Mouse (Mus musculus) liver, embryonic 13.5 days (tissue): Measurements from ENCODE around the gene Npas4. TPM values are rescaled to one million over a fixed set of nuclear protein-coding genes. Genes with fewer than 3 reads are reported as not detected.

Experiments used
- ATAC-seq: fragments of 200-750 bp; cut with Nextera tagmentation; 2 replicates; pipeline ENCODE4 v1.8.0; 2017; ENCODE audit warnings: low read depth, mild to moderate bottlenecking, moderate number of reproducible peaks, moderate library complexity
- DNase-seq: peaks from one replicate; pipeline ENCODE4 v3.0.0; 2022
- H3K27ac ChIP-seq: fragments of 300-500 bp; sonication (generic); 2 replicates; pipeline ENCODE4 v1.5.1; 2015; ENCODE audit warnings: moderate library complexity, mild to moderate bottlenecking, inconsistent platforms
- H3K27me3 ChIP-seq: fragments of 300-500 bp; sonication (generic); 2 replicates; pipeline ENCODE4 v1.6.1; 2015; ENCODE audit warnings: mild to moderate bottlenecking, inconsistent platforms
- H3K36me3 ChIP-seq: fragments of 300-500 bp; sonication (generic); 2 replicates; pipeline ENCODE4 v1.6.1; 2015; ENCODE audit warnings: mild to moderate bottlenecking, inconsistent platforms
- H3K4me1 ChIP-seq: fragments of 300-500 bp; sonication (generic); replicated peaks from 2 replicates; pipeline ENCODE4 v1.6.1; 2015; ENCODE audit warnings: inconsistent platforms
- H3K4me2 ChIP-seq: fragments of 300-500 bp; sonication (generic); 2 replicates; pipeline ENCODE4 v1.6.1; 2015; ENCODE audit warnings: inconsistent platforms, mild to moderate bottlenecking, moderate library complexity
- H3K4me3 ChIP-seq: fragments of 300-500 bp; sonication (generic); replicated peaks from 2 replicates; pipeline ENCODE4 v1.5.1; 2015; ENCODE audit warnings: mild to moderate bottlenecking, inconsistent platforms
- H3K9ac ChIP-seq: fragments of 300-500 bp; sonication (generic); 2 replicates; pipeline ENCODE4 v1.6.1; 2015; ENCODE audit warnings: mild to moderate bottlenecking, inconsistent platforms
- H3K9me3 ChIP-seq: fragments of 300-500 bp; sonication (generic); replicated peaks from 2 replicates; pipeline ENCODE4 v1.6.1; 2016; ENCODE audit warnings: inconsistent platforms
- WGBS: fragments of 180-500 bp; shearing (Covaris S2); methylation state at CpG from one replicate; pipeline ENCODE4 v1.1.7; 2015; ENCODE audit not compliant: insufficient replicate concordance; 5-methylcytosine and 5-hydroxymethylcytosine counted together
- polyA plus RNA-seq: library from polyadenylated mRNA; unstranded; fragments of >200 nt; fragmentation: Nextera tagmentation; extraction: Ambion mirVana; gene quantifications from 2 replicates; pipeline ENCODE4 v1.2.1, GENCODE M21; 2015

Gene Npas4
- polyA plus RNA-seq: not detected in 2 replicates

DNA sequence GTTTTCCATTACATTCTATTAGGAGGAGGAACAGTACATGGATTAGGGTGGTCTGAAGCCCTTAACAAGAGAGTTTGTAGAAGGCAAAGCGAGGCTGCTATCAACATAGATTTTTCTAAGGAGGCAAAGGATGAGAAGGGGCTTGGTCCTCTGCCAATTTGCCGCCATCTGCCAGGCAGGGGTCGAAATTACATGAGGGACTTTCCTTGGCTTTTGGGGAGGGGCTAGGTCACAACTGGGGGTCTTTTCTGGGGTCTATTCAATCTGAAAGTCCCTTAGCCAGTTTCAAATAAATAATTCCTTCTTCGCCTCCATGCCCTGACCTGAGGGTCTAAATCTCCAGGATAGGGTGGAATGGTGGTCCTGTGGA is at the start of gene Npas4:
TSS of gene Npas4 (minus strand) at position 61 of the 370 bp plus-strand sequence.
- Histone ChIP-seq H3K4me3 (no peak within 1 kb of the TSS), H3K4me2 (no peak within 1 kb of the TSS), H3K9ac (no peak within 1 kb of the TSS), H3K27ac (no peak within 1 kb of the TSS), H3K4me1 (no peaks in the 10 kb centered on the region), H3K36me3 (no peaks in the 10 kb centered on the region), H3K27me3 (peaks cover 59% of the 10 kb centered on the region), H3K9me3 (no peaks in the 10 kb centered on the region)
- no peak for DNase-seq
- 18% methylated on average over 4 of the region's 4 CpGs for WGBS
- ATAC-seq: no peak

DNA sequence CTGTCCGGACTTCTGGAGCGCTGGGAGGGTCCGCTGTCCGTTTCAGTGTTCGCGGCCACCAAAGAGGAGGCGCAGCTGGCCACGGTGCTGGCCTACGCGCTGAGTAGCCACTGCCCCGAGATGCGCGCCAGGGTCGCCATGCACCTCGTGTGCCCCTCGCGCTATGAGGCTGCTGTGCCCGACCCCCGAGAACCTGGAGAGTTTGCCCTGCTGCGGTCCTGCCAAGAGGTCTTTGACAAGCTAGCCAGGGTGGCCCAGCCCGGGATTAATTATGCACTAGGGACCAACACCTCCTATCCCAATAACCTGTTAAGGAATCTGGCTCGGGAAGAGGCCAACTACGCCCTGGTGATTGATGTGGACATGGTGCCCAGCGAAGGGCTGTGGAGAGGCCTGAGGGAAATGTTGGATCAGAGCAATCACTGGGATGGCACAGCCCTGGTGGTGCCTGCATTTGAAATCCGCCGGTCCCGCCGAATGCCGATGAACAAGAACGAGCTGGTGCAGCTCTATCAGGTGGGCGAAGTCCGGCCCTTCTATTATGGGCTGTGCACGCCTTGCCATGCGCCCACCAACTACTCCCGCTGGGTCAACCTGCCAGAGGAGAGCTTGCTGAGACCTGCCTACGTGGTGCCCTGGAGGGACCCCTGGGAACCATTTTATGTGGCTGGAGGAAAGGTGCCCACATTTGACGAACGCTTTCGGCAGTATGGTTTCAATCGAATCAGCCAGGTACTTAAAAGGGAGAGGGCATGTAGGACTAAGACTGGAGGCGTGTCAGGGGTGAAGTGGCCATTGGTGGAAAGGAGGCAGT is 49.4 kb upstream of the Npas4 start:
- Histone ChIP-seq H3K9me3 (no peaks in the 10 kb centered on the region), H3K36me3 (peaks cover 9% of the 10 kb centered on the region; the same call in 1 of the 2 replicates), H3K4me3 (peak overlapping the region; percentile 75), H3K27me3 (no peaks in the 10 kb centered on the region), H3K27ac (no peak overlapping the region; the same call in 1 of the 2 replicates), H3K4me2 (peak overlapping the region; percentile 95), H3K9ac (peak overlapping the region; percentile 80), H3K4me1 (peaks cover 45% of the 10 kb centered on the region)
- DNase-seq (no peak), ATAC-seq (no peak)
- 25% methylated on average over 41 of the region's 41 CpGs for WGBS

DNA sequence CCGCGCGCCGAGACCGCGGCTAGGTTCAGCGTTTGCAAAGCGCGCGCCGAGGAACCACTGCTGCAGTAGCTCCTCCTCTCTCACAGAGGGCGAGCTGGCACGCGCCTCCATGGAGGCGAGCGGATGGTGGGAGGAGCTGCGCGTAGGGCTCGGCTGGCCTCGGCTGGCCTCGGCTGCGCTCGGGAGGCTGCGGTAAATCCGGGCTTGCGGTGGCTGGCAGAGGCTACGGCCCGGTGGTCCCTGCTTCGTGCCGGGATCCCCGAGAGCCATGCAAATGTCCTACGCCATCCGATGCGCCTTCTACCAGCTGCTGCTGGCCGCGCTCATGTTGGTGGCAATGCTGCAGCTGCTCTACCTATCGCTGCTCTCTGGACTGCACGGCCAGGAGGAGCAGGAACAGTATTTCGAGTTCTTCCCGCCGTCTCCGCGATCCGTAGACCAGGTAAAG is 48.6 kb upstream of the Npas4 start, which contains the start of the genes B4gat1 and AC124502.3:
TSS of gene B4gat1 (plus strand) at position 118 of the 448 bp plus-strand sequence.
TSS of gene AC124502.3 (plus strand) at position 183 of the 448 bp plus-strand sequence.
- peak within 1 kb of the TSS; percentile 95 for H3K4me2 ChIP-seq
- DNase-seq (peak; percentile 75), ATAC-seq (peak; percentile 75)
- peak within 1 kb of the TSS; percentile 75 for H3K4me3 ChIP-seq
- no peaks in the 10 kb centered on the region for H3K27me3 ChIP-seq
- H3K9ac ChIP-seq: peak within 1 kb of the TSS; percentile 80
- peak within 1 kb of the TSS; percentile 62; the same call in 1 of the 2 replicates for H3K27ac ChIP-seq
- no peaks in the 10 kb centered on the region for H3K9me3 ChIP-seq
- peaks cover 45% of the 10 kb centered on the region for H3K4me1 ChIP-seq
- under 1% methylated on average over 40 of the region's 44 CpGs for WGBS
- H3K36me3 ChIP-seq: peaks cover 6% of the 10 kb centered on the region; the same call in 1 of the 2 replicates

DNA sequence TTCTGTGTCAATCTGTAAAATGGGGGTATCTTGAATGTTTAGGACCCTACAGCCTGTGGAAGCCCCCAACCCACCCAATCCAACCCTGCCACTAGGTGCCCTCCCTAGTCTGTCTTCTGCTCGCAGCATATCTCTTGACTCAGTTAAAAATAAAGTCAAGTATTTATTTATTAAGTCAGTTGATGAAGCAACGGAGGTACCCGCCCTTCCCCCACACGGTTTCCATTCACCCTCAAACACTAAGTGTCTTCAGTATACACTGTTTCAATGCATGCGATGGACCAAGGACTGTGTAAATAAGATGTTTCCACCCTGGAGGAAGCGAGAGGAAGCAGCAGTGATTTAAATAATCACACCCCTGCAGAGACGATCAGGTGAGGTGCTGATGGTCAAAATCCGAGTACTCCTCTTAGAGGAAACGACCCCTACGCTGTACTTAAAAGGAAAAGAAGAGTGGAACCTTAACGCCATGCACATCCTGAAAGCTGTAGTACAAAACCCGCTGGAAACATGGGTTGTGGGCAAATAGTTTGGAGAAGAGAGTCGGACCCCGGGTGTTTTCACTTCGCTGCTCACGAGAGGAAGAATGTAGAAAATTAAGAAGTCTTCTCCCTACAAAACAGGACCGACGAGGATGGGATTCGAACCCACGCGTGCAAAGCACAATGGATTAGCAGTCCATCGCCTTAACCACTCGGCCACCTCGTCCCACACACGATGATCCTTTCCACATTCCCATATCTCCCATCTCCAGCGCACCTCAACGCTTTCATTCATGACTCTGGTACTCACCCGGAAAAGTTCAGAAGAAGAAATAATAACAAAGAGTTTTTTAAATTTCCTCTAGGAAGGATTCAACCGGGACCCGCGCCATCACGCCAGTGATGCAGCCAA is 47.8 kb upstream of the Npas4 start:
- ATAC-seq (peak; percentile 32; the same call in 1 of the 2 replicates), DNase-seq (peak; percentile 70)
- no peaks in the 10 kb centered on the region for H3K27me3 ChIP-seq
- H3K27ac ChIP-seq: peak overlapping the region; percentile 62; the same call in 1 of the 2 replicates
- H3K4me2 ChIP-seq: peak overlapping the region; percentile 95
- 5% methylated on average over 32 of the region's 32 CpGs for WGBS
- H3K36me3 ChIP-seq: 0 out of 2 replicates have a peak, but pooled peaks cover 4% of the 10 kb centered on the region
- peaks cover 45% of the 10 kb centered on the region for H3K4me1 ChIP-seq
- H3K4me3 ChIP-seq: peak overlapping the region; percentile 75
- peak overlapping the region; percentile 80 for H3K9ac ChIP-seq
- H3K9me3 ChIP-seq: no peaks in the 10 kb centered on the region

DNA sequence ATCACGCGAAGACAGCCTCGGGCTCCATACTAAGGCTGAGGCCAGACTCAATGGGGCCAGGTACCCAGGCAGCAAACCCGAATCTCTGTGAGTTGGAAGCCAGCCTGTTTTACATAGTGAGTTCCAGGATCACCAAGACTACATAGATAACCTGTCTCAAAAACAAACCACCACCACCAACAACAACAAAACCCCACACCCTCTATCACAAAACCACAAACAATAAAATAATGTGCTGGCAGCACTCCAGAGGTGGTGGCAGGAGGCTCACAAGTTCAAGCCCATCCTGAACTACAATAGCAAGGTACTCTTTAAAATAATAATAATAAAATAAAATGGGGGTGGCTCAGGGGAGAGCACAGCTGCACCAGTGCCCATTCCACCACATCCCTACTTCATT is 46.5 kb upstream of the Npas4 start:
- no peak for DNase-seq

DNA sequence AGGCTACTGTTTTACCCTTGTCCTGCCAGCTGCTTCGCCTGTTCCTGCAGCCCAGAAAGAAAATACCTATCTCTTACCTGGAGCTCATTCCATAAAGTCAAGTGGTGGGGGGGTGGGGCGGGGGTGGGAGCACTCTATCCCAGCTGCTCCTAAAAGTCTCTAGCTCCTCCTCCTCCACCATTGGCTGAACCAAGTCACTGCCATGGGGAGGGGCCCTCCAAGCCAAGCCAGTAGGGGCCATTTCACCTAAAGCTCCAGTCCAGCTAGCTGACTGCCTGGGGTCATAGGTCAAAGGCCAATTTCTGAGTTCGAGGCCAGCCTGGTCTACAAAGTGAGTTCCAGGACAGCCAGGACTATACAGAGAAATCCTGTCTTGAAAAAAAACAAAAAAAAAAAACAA is 42.6 kb upstream of the Npas4 start:
- no peak for ATAC-seq
- Histone ChIP-seq H3K4me1 (peaks cover 3% of the 10 kb centered on the region), H3K4me2 (no peak overlapping the region), H3K36me3 (peaks cover 24% of the 10 kb centered on the region), H3K9ac (no peak overlapping the region), H3K4me3 (no peak overlapping the region), H3K27me3 (no peaks in the 10 kb centered on the region), H3K9me3 (no peaks in the 10 kb centered on the region), H3K27ac (no peak overlapping the region)
- 60% methylated on average over 3 of the region's 3 CpGs for WGBS
- no peak for DNase-seq

More for the DNA sequence above, 46.5 kb upstream of the Npas4 start:
- H3K9ac ChIP-seq: no peak overlapping the region
- no peak overlapping the region for H3K4me3 ChIP-seq
- ATAC-seq: no peak
- H3K27ac ChIP-seq: no peak overlapping the region
- no peaks in the 10 kb centered on the region for H3K9me3 ChIP-seq
- WGBS: 67% methylated on average over 4 of the region's 4 CpGs
- H3K4me1 ChIP-seq: peaks cover 32% of the 10 kb centered on the region
- H3K4me2 ChIP-seq: no peak overlapping the region
- H3K27me3 ChIP-seq: no peaks in the 10 kb centered on the region
- H3K36me3 ChIP-seq: peaks cover 1% of the 10 kb centered on the region; the same call in 1 of the 2 replicates

DNA sequence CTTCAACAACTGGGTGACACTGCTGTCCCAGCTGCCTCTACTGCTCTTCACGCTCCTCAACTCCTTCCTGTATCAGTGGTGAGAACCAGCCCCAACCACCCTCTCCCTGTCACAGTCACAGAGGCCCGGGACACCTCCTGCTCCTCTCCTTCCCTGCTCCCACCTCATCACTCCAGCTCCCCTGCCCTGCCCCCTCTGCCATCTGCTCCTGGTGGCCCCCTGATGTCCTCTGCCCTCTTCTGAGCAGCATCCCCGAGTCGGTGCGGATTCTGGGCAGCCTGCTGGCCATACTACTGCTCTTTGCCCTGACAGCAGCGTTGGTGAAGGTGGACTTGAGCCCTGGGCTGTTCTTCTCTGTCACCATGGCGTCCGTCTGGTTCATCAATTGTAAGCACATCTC is 36.0 kb upstream of the Npas4 start:
- no peaks in the 10 kb centered on the region for H3K27me3 ChIP-seq
- peaks cover 18% of the 10 kb centered on the region for H3K4me1 ChIP-seq
- H3K4me3 ChIP-seq: no peak overlapping the region
- H3K4me2 ChIP-seq: no peak overlapping the region
- no peak overlapping the region for H3K9ac ChIP-seq
- DNase-seq: no peak
- no peak for ATAC-seq
- WGBS: 79% methylated on average over 8 of the region's 8 CpGs
- no peaks in the 10 kb centered on the region for H3K9me3 ChIP-seq
- H3K27ac ChIP-seq: no peak overlapping the region
- peaks cover 29% of the 10 kb centered on the region; the same call in 1 of the 2 replicates for H3K36me3 ChIP-seq

DNA sequence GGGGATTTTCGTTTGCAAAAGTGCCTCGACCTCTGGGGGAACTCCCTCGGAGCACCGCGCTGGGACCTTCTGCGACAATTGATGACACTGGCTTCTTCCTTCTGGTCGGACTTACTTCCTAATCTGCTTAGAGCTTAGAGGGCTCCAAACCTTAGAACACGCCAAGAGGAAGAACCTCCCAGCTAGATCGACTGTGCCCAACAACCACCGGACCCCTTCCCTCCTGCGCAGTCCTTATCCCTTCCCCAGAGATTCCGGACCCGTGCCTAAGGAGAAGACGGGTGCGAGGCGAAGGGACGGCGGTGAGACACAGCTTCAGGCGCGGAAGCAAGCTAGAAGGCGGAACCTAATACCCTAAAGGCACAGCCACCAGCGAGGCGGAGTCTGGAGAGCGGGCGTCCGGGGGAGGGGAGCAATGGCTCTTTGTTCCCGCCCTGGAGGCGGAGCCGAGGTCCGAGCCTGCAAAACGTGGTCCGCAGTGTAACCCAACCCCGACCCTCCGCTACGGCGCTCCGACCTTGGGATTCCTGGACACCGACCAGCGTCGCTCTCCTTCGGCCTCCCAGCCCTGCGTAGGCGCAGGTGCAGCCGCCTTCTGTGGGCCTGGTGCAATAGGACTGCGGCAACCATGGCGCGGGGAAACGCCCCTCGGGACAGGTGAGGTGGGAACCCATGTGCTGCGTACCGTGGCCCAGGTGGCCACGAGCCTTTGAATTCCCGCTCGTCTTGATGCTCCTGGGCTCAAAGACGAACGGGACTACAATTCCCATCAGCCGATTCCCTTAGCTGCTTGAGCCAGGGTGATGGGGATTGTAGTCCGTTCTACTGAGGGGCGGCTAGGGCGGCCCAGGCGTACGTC is 33.7 kb upstream of the Npas4 start, which contains the start of gene Slc29a2:
TSS of gene Slc29a2 (plus strand) at position 240 of the 859 bp plus-strand sequence.
- Histone ChIP-seq H3K27me3 (no peaks in the 10 kb centered on the region), H3K4me3 (peak within 1 kb of the TSS; percentile 72), H3K9ac (peak within 1 kb of the TSS; percentile 78), H3K4me1 (peaks cover 18% of the 10 kb centered on the region), H3K27ac (peak within 1 kb of the TSS; percentile 75), H3K4me2 (peak within 1 kb of the TSS; percentile 96), H3K36me3 (0 out of 2 replicates have a peak, but pooled peaks cover 14% of the 10 kb centered on the region), H3K9me3 (no peaks in the 10 kb centered on the region)
- peak; percentile 89 for ATAC-seq
- peak; percentile 84 for DNase-seq
- WGBS: under 1% methylated on average over 62 of the region's 62 CpGs

DNA sequence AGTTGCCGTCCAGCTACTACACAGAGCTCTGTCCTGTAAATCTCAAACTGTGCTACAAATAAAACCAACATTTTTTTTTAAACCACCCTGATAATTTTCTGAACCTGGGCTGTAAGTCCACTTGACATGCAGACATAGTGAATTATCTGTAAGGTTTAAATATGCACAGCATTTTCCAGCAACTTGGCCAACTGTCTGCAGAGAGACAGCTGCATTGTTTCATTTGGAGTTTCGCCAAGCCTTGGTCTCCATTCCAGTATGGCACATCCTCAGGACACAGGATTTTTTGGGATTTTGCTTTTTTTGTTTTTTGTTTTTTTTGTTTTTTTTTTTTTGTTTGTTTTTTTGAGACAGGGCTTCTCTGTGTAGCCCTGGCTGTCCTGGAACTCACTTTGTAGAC is 31.3 kb upstream of the Npas4 start:
- no peak overlapping the region for H3K27ac ChIP-seq
- no peak for ATAC-seq
- H3K9ac ChIP-seq: no peak overlapping the region
- no peak for DNase-seq
- 73% methylated on average over 2 of the region's 2 CpGs for WGBS
- H3K4me3 ChIP-seq: no peak overlapping the region
- no peaks in the 10 kb centered on the region for H3K36me3 ChIP-seq
- no peaks in the 10 kb centered on the region for H3K27me3 ChIP-seq
- no peak overlapping the region for H3K4me2 ChIP-seq
- H3K9me3 ChIP-seq: no peaks in the 10 kb centered on the region
- peaks cover 22% of the 10 kb centered on the region for H3K4me1 ChIP-seq

DNA sequence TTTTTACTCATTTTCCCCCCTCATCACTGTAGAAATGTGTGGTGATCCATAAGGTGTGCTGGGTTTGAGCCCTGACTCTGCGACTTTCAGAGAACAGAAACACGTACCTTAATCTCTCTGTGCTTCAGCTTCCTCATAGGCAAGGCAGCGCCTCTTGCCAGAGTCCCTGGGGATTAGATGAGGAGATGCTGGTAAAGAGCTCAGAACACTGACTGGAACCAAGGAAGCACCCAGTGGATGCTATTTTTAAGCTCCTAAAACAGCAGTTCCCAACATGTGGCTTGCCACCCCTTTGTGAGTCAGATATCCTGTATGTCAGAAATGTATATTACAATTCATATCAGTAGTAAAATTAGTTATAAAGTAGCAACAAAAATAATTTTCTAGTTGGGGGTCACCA is 28.1 kb upstream of the Npas4 start:
- ATAC-seq (no peak), DNase-seq (no peak)
- Histone ChIP-seq H3K4me2 (no peak overlapping the region), H3K36me3 (no peaks in the 10 kb centered on the region), H3K27ac (no peak overlapping the region), H3K9ac (no peak overlapping the region), H3K27me3 (no peaks in the 10 kb centered on the region), H3K4me1 (peaks cover 10% of the 10 kb centered on the region), H3K4me3 (no peak overlapping the region), H3K9me3 (no peaks in the 10 kb centered on the region)
- WGBS: 67% methylated on average over 3 of the region's 3 CpGs
